Mouse (Mus musculus): ENCODE measurements around the gene Prph2. TPM values are rescaled to one million over a fixed set of nuclear protein-coding genes. Genes with fewer than 3 reads are reported as not detected.
A peak's percentile ranks its signal among the peaks of the same experiment; 100 is the strongest.

The Prph2 gene
- polyA plus RNA-seq, 1 experiment from 2014 or later: not detected

- 0% methylated on average over 38 of the region's 44 CpGs for WGBS
- H3K4me1 ChIP-seq (ENCODE audit: control insufficient read depth, insufficient read depth, low read depth, low read length): peaks cover 24% of the 10 kb centered on the region
Observed at GRCm38 (mm10) chr17:46889450-46890084, 20.7 kb upstream of the Prph2 start.

GRCm38 (mm10) chr17:46890116-46890815 lies 20.0 kb upstream of the Prph2 start, which contains the start of gene Tbcc:
TSS of gene Tbcc (plus strand) at chr17:46890684.
- H3K36me3 ChIP-seq (ENCODE audit: control insufficient read depth, insufficient read depth, low read length): 0 out of 2 replicates have a peak, but pooled peaks cover 2% of the 10 kb centered on the region
- peak within 1 kb of the TSS; percentile 78 for H3K9ac ChIP-seq (ENCODE audit: low read depth, low read length)
- H3K9me3 ChIP-seq (ENCODE audit: control insufficient read depth, low read length): no peaks in the 10 kb centered on the region
- H3K27ac ChIP-seq (ENCODE audit: low read depth, low read length): peak within 1 kb of the TSS; percentile 94
- peak within 1 kb of the TSS; percentile 74 for H3K4me2 ChIP-seq (ENCODE audit: low read length)
- under 1% methylated on average over 33 of the region's 40 CpGs for WGBS
- peak; percentile 94 for ATAC-seq
- no peaks in the 10 kb centered on the region for H3K27me3 ChIP-seq (replicated peaks; ENCODE audit: control insufficient read depth, insufficient read depth, low read length)
- H3K4me3 ChIP-seq (ENCODE audit: low read length): peak within 1 kb of the TSS; percentile 53
- H3K4me1 ChIP-seq (ENCODE audit: control insufficient read depth, insufficient read depth, low read depth, low read length): peaks cover 24% of the 10 kb centered on the region

More at GRCm38 (mm10) chr17:46889450-46890084, 20.7 kb upstream of the Prph2 start:
- Histone ChIP-seq H3K9ac (ENCODE audit: low read depth, low read length) (peak overlapping the region; percentile 74), H3K4me2 (ENCODE audit: low read length) (peak overlapping the region; percentile 69), H3K4me3 (ENCODE audit: low read length) (peak overlapping the region; percentile 53), H3K36me3 (ENCODE audit: control insufficient read depth, insufficient read depth, low read length) (0 out of 2 replicates have a peak, but pooled peaks cover 2% of the 10 kb centered on the region), H3K9me3 (ENCODE audit: control insufficient read depth, low read length) (no peaks in the 10 kb centered on the region), H3K27me3 (replicated peaks; ENCODE audit: control insufficient read depth, insufficient read depth, low read length) (no peaks in the 10 kb centered on the region), H3K27ac (ENCODE audit: low read depth, low read length) (peak overlapping the region; percentile 94)
- ATAC-seq: peak; percentile 56

- WGBS: 2% methylated on average over 64 of the region's 64 CpGs
- Histone ChIP-seq H3K4me3 (ENCODE audit: low read length) (peak overlapping the region; percentile 53), H3K4me2 (ENCODE audit: low read length) (peak overlapping the region; percentile 74), H3K36me3 (ENCODE audit: control insufficient read depth, insufficient read depth, low read length) (0 out of 2 replicates have a peak, but pooled peaks cover 2% of the 10 kb centered on the region), H3K9ac (ENCODE audit: low read depth, low read length) (peak overlapping the region; percentile 78), H3K4me1 (ENCODE audit: control insufficient read depth, insufficient read depth, low read depth, low read length) (peaks cover 21% of the 10 kb centered on the region), H3K9me3 (ENCODE audit: control insufficient read depth, low read length) (no peaks in the 10 kb centered on the region), H3K27ac (ENCODE audit: low read depth, low read length) (peak overlapping the region; percentile 85), H3K27me3 (replicated peaks; ENCODE audit: control insufficient read depth, insufficient read depth, low read length) (no peaks in the 10 kb centered on the region)
- peak; percentile 41 for ATAC-seq
Observed at GRCm38 (mm10) chr17:46890843-46891594, 19.2 kb upstream of the Prph2 start.

- Histone ChIP-seq H3K4me3 (ENCODE audit: low read length) (no peak overlapping the region), H3K36me3 (ENCODE audit: control insufficient read depth, insufficient read depth, low read length) (0 out of 2 replicates have a peak, but pooled peaks cover 2% of the 10 kb centered on the region), H3K27ac (ENCODE audit: low read depth, low read length) (no peak overlapping the region), H3K9me3 (ENCODE audit: control insufficient read depth, low read length) (no peaks in the 10 kb centered on the region), H3K4me2 (ENCODE audit: low read length) (no peak overlapping the region), H3K27me3 (replicated peaks; ENCODE audit: control insufficient read depth, insufficient read depth, low read length) (no peaks in the 10 kb centered on the region), H3K9ac (ENCODE audit: low read depth, low read length) (no peak overlapping the region), H3K4me1 (ENCODE audit: control insufficient read depth, insufficient read depth, low read depth, low read length) (peaks cover 19% of the 10 kb centered on the region)
- ATAC-seq: no peak
- 91% methylated on average over 9 of the region's 9 CpGs for WGBS
Observed at GRCm38 (mm10) chr17:46895426-46895825, 14.8 kb upstream of the Prph2 start.

- WGBS: 52% methylated on average over 13 of the region's 13 CpGs
- H3K9ac ChIP-seq (ENCODE audit: low read depth, low read length): no peak overlapping the region
- no peak overlapping the region for H3K27ac ChIP-seq (ENCODE audit: low read depth, low read length)
- H3K27me3 ChIP-seq (replicated peaks; ENCODE audit: control insufficient read depth, insufficient read depth, low read length): no peaks in the 10 kb centered on the region
- no peak overlapping the region for H3K4me2 ChIP-seq (ENCODE audit: low read length)
- H3K4me3 ChIP-seq (ENCODE audit: low read length): no peak overlapping the region
- no peaks in the 10 kb centered on the region for H3K9me3 ChIP-seq (ENCODE audit: control insufficient read depth, low read length)
- no peak for ATAC-seq
- peaks cover 10% of the 10 kb centered on the region for H3K4me1 ChIP-seq (ENCODE audit: control insufficient read depth, insufficient read depth, low read depth, low read length)
- 0 out of 2 replicates have a peak, but pooled peaks cover 1% of the 10 kb centered on the region for H3K36me3 ChIP-seq (ENCODE audit: control insufficient read depth, insufficient read depth, low read length)
Observed at GRCm38 (mm10) chr17:46897221-46897950, 12.9 kb upstream of the Prph2 start.

- Histone ChIP-seq H3K27ac (ENCODE audit: low read depth, low read length) (no peak overlapping the region), H3K9me3 (ENCODE audit: control insufficient read depth, low read length) (no peaks in the 10 kb centered on the region), H3K4me2 (ENCODE audit: low read length) (no peak overlapping the region), H3K4me3 (ENCODE audit: low read length) (no peak overlapping the region), H3K4me1 (ENCODE audit: control insufficient read depth, insufficient read depth, low read depth, low read length) (no peaks in the 10 kb centered on the region), H3K27me3 (replicated peaks; ENCODE audit: control insufficient read depth, insufficient read depth, low read length) (no peaks in the 10 kb centered on the region), H3K9ac (ENCODE audit: low read depth, low read length) (no peak overlapping the region), H3K36me3 (ENCODE audit: control insufficient read depth, insufficient read depth, low read length) (no peaks in the 10 kb centered on the region)
- ATAC-seq: no peak
- 53% methylated on average over 2 of the region's 2 CpGs for WGBS
Observed at GRCm38 (mm10) chr17:46900941-46901340, 9.3 kb upstream of the Prph2 start.

- Histone ChIP-seq H3K4me1 (ENCODE audit: control insufficient read depth, insufficient read depth, low read depth, low read length) (no peaks in the 10 kb centered on the region), H3K9me3 (ENCODE audit: control insufficient read depth, low read length) (no peaks in the 10 kb centered on the region), H3K27me3 (replicated peaks; ENCODE audit: control insufficient read depth, insufficient read depth, low read length) (no peaks in the 10 kb centered on the region), H3K36me3 (ENCODE audit: control insufficient read depth, insufficient read depth, low read length) (no peaks in the 10 kb centered on the region), H3K4me3 (ENCODE audit: low read length) (no peak overlapping the region), H3K9ac (ENCODE audit: low read depth, low read length) (no peak overlapping the region), H3K27ac (ENCODE audit: low read depth, low read length) (no peak overlapping the region), H3K4me2 (ENCODE audit: low read length) (0 out of 2 replicates have a peak overlapping the region, but pooled peaks have one; percentile 22)
- WGBS: 22% methylated on average over 19 of the region's 19 CpGs
- ATAC-seq: peak; percentile 76
Observed at GRCm38 (mm10) chr17:46903876-46904490, 6.3 kb upstream of the Prph2 start.

- Histone ChIP-seq H3K27me3 (replicated peaks; ENCODE audit: control insufficient read depth, insufficient read depth, low read length) (no peaks in the 10 kb centered on the region), H3K4me3 (ENCODE audit: low read length) (no peak overlapping the region), H3K4me1 (ENCODE audit: control insufficient read depth, insufficient read depth, low read depth, low read length) (no peaks in the 10 kb centered on the region), H3K36me3 (ENCODE audit: control insufficient read depth, insufficient read depth, low read length) (no peaks in the 10 kb centered on the region), H3K4me2 (ENCODE audit: low read length) (no peak overlapping the region), H3K27ac (ENCODE audit: low read depth, low read length) (no peak overlapping the region), H3K9me3 (ENCODE audit: control insufficient read depth, low read length) (no peaks in the 10 kb centered on the region), H3K9ac (ENCODE audit: low read depth, low read length) (no peak overlapping the region)
- no peak for ATAC-seq
- 50% methylated on average over 6 of the region's 6 CpGs for WGBS
Observed at GRCm38 (mm10) chr17:46912331-46912730, 2.1 kb downstream of the Prph2 start.

Data from hindbrain, embryonic 16.5 days (tissue).